Mouse (Mus musculus) right cerebral cortex, postnatal 25 days (tissue): ENCODE measurements at regions not wholly inside any gene's neighbourhood (a gene's known extent, or its start where the extent isn't known, plus 50 kb on each side); places are given as distances from the start of the nearest gene placed in this dataset.
A peak's percentile ranks its signal among the peaks of the same experiment; 100 is the strongest.

Experiments used
- DNase-seq: peaks from one replicate; pipeline ENCODE4 v3.0.0; 2022

DNA sequence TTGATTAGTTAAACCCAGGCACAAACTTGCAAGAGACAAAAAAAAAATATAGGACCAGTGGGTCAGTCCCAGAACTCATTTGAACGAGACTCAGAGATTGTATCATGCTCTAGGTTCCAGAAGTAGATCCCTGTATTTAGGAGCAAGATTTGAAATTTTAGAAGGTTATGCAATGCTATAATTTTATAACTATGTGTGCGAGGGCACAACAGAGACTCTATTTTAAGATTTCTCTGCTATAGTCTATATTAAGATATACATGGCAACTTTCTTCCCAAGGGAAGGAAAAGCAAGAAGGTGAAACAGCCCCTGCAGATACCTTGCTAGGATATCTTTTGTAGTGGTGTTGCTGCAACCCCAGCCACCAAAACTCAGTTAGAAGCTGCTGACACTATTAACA lies 55.7 kb downstream of the Otor start:
- DNase-seq = no peak

DNA sequence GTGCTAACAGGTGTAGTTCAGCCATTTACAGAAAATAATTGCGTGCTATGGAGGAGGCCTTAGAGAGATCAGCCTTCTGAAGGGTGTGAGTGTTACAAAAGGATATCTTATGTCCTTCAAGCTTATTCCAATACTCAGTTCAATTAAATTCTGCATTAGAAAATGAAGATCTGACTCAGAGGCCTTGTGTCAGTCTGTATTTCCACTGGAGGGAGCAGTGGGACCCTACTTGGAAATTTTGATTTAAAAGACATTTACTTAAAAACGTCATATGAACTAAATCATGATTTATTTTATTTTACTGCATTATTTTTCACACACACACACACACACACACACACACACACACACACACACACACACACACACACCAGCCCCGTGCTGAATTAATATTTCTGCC lies 70.9 kb downstream of the Otor start:
- DNase-seq = no peak

DNA sequence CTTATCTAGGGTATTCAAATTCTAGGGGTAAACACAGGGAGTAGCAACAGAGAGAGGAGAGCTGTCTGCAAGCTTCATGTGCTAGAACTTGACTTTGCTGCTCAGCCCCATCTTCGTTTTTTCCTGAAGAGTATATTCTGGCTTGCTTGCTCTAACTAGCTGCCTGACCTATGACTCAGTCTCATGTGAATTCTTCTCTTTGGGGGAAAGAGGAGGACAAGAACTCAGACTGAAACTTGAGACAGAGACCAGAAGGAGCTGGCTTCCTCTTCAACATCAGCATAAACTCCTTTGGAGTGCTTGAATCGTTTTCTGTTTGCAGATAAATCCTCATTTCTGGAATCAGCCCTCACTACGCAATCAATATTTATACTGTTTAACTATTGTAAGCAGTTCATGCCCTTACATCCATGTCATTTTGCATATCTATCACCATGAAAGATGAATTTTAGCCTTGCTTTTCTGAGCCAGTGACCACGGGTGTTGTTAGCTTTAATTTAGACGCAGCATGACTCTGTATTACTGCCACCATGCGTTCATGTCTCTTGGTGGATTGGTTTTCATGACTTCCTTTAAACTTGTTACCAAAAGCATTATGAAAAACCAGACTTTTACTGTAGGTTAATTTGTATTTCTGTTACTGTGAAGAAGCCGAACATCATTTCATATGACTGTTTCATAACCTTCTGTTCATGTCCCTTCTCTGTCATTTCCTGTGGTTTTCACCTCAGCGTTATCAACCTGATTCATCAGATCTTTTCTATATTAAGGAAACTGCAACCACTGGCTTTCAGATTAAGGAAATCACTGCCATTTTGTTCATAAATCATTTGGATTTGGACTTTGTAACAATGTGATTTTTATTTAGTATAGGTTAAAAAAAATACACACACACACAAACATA lies 86.1 kb downstream of the Otor start:
- no peak for DNase-seq

DNA sequence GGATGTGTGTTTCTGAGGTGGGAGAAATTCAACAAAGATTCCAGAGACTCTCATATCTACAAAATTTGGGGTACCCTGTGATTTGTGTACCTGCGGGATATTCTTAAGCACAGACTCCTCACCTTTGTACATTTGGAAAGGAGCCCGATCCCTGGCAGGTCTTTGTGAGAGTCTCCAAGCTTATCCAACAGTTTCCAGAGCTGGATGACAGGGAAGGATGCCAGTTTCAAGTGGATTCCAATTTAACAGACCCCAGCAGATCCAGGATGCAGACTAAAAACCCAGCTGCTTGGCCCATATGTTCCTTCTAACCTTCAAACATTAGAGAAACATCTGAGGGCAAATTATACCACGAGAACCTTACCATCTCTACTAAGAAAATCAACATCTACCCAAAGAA lies 88.5 kb downstream of the Otor start:
- no peak for DNase-seq

DNA sequence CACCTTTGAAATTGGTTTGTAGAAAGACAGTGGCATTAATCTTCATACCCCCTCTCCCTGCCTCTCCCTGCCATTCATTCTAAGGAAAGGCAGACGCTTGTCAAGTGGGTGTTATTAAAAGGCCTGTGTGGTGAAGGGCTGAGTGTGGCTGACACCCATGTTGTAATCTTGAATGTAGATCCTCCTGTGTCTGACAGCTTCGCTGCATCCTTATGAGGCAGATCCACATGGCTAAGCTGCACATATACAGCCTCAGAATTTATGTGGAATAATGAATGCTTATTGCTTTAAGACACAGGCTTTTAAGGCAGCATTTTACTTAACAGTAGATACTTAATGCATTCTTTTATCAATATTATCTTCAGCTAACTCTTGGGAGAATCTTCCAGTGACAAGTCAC lies 92.4 kb downstream of the Otor start:
- no peak for DNase-seq

DNA sequence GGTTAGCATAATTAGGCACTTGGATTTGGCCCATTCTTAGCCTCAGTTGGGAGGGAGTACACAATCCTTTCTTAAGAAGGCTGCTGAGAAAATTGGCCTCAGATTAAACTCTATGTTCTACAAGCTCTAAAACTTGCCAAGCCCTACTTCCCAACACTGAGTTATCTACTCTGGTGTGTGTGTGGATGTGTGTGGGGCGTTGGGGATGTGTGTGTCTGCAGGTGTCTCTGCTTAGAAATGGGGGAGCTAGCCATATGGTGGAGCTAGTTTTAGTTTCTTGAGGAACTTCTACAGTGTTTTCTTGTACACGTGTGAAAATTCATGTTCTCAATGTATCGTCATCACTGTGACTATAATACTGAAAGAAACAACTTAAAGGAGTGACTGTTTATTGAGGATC lies 106.3 kb downstream of the Otor start:
- DNase-seq = peak; percentile 24

DNA sequence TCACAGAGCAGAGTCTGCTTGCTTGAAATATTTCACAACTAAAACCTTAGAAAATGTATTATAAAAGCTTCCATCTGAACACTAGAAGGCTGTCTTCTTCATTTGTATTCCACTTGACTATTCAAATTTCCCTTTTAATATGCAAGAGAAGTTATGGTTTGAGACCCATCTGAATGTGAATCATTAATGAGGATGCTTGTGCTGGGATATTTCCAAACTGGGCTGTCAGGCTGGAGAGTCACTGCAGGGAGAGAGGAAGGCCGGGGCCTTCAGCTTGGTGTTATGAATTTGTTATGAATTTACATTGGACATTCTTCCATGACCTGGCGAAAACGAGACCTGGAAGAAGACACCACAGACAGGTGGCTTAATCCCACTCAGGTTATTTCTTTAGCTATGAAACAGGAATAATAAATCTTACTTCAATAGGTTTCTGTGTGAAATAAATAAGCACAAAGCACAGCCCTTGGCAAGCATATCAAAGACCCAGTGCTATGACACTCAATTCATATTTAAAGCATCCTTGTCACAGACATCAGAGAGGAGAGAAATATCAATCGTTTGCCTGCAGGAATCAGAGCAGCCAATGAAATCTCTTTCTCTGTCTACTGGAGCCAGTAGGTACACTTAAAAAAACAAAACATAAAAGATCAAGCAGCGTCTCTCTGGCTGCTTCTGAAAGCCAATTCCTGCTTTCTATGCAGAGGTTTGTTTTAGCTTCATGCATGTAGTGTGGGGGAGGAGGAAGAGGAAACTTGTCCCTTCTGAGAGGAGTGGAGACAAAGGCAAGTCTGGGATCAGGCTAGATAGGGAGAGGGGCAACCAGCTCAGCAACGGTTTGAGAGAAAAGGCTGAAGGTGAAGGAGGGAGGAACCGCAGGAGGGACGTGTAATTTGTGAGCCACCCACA lies 114.2 kb downstream of the Otor start:
- DNase-seq = no peak

DNA sequence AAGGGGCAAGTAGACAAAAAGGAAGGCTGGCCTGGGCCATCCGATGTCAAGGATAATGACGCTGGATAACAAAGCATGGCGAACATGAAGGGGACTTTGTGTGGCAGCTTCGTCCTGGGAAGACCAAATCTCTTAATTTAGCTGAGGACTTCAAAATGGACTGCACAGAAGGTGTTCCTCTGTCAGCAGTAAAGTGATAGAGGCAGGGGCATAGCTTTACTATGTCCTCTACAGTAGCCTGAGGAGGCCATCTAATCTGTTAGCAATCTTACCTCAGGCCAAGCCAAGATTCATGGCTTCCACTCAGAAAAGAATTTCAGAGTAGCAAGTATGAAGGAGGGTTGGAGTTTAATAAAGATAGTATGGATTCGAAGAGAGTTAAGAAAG lies 114.9 kb downstream of the Otor start:
- no peak for DNase-seq

DNA sequence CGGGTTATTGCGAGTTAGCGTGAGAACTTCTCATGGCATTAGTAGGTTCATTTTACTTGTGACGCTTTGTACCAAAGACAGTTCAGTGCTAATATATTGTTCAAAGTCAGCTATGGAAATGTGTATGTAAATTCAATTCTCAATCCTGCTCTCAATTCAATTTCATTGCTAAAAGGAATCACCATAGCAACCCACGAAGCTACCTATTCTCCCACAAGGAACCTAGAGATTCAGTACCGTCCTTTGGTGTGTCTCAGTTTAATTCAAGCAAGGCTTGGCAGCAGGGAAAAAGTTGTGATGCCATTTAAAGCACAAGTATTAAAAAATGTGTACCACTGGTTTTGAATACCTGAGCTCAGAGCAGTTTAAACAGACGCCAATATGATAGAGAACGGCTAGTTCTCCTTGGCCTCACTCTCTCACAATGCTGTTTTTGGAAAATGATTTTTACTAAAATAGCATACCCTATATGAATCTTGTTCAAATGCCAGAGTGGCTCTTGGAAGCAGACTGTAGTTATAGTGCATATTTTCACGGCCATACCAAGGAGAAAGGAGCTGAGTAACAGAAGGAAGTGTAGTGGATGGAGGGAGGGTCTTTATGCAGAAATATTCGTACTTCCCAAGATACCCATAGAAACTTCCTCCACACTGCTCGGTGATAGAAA lies 121.4 kb downstream of the Otor start:
- DNase-seq = no peak

DNA sequence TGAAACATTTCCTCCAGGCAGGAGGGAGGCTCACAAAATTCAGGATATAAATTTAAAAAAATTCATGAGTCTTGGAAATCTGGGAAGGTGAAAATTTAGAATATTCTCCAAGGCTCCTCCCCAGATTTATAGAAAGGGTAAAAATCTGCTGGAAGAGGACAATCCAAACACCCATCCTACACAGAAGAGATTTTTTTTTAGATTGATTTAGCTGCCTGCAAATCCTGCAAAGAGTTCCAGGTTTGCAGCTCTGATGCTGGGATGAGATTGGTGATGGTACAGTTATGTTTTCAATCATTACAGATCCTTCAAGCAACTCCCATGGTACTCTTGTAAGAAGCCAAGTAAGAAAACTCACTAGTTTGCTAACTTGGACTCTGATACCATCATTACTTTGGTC lies 127.8 kb downstream of the Otor start:
- no peak for DNase-seq

DNA sequence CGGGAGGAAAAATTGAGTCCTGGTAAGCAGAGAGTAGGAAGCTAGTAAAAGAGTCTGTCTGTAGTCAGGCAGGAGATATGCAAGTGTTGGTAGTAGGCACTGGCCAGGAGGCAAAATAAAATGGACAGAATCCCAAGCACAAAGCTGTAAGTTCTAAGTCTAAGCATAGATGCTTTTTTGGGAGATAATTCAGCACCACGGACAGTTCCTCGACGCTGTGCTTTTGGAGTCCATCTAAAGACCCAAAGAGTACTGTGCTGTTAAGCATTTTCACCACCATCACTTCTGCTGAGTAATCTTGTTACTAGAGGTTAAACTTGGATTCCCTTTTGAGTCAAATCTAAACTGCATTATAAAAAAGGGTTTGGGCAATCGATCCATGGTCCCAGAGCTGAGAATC lies 128.9 kb downstream of the Otor start:
- no peak for DNase-seq

DNA sequence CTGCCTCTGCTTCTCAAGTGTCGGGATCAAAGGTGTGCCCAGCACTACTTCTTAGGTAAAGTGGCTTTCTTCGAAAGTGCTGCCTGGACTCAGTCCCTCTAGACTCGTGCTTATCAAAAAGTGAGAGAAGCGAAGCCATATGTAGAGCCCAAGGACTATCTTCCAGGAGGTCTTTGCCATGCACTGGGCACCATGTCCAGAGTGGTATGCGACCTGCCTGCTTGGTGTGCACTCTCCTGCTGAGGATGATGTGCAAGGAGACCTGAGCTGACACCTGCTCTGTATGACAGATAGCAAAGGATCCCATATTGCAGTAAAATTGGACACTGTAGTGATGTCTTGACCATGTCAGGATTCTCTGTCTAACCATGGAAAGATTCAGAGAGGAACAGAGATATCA lies 139.0 kb downstream of the Otor start:
- DNase-seq = no peak

DNA sequence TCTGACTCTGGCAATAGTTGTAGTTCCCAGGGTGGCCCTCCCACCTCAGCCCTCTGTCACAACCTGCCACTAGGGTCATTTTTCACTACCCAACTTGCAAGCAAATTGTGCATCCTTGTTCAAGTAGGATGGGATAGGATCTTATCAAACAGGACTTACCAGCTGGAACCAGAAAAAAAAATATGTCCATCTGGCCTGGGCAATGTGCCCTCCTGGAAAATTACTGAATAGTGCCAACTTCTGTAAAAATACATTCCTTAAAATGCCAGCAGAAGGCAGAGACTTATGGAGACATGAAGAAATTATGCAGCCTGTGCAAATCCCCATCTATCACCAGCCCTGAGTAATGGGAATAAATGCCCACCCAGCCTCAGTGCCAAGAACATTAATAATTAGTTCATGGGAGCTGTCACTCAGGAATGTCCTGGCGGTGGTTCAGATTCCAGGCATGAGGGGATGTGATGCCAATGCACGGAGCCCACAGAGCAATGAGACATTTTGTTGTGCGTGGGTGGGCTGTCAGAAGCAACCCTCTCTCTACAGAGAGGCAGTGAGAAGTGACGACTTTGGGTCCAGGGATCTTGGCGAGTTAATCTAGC lies 139.6 kb downstream of the Otor start:
- peak; percentile 77 for DNase-seq

DNA sequence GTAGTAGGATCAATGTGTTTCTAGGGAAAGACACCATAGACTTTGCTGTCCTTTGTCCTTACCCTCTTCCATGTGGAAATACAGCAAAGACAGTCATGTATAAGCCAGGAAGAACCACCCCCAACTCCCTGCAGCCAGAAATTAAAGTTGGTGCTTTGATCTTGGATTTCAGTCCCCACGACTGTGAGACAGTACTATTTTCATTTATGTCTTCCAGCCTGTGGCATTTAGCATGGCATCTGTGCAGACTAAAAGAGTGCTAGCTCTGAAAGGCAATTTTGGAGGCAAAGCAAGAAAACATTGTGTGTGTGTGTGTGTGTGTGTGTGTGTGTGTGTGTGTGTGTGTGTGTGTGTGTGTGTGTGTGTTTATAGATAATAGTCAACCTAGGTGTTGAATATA lies 144.1 kb downstream of the Otor start:
- DNase-seq = no peak

DNA sequence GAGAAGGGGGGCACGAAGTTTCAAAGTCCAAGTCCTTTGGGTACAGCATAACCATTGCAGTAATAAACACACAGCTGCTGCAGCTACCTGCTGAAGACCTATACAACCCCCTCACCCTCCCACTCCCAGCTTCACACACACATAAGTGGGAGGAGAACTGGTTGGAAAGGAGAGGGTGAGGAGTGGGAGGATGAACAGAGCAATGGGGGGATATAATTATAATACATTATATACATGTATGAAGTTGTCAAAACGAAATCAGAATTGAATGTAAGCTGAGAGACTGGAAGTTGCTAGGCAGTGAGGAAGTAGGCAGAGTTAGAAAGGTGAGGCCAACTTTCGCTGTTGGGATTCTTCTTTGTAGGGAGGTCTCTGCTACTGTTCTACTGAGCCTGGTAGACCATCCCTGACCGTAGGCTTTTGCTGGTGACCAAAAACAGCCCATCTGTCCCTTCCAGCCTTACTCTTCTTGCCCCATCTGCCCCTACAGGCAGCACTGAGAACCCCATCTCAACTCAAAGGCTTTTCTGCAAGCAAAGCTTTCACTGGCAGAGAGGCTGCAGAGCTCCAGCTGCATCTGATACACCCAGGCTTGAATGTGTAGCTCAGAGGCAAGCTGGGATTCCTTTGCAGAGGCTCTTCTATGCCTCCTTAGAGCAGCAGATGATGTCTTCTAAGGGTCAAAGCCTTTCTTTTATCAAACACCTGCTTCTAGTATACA lies 146.3 kb downstream of the Otor start:
- no peak for DNase-seq

DNA sequence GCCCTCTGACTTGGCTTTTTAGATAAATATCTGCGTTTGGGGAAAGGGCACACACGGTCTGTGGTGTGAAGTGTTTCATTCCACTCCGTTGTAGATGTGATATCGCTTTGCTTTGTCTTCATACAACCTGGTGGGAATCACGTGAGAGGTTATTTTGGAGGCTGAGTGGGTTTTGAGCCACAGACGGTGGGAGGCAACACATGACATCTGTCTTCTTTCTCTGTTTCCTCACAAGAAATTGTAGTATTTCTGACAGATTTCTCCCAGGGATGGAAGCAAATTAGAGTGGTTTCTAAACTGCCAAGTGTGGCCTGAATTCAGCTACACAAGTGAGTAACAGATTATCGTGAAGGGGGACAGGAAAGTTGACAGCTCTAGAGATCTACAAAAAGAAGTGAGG lies 155.5 kb downstream of the Otor start:
- no peak for DNase-seq

DNA sequence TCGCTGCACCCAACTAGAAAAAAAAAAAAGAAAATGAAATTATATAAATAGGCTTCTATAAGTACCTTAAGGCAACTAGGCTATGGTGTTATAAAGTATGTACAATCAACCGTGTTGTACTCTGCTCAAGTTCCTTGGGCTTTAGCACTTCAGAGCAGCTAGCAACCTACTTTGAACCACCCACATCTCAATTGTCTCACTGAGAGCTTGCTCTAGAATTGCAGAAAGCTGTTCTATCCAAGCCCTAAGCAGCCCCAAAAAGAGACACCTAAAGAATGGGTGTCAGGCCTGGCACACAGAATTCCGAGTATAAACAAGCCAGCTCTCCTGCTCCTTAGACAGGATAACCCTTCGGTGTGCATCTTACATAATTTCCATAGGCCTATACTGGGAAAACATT lies 162.0 kb downstream of the Otor start:
- no peak for DNase-seq

DNA sequence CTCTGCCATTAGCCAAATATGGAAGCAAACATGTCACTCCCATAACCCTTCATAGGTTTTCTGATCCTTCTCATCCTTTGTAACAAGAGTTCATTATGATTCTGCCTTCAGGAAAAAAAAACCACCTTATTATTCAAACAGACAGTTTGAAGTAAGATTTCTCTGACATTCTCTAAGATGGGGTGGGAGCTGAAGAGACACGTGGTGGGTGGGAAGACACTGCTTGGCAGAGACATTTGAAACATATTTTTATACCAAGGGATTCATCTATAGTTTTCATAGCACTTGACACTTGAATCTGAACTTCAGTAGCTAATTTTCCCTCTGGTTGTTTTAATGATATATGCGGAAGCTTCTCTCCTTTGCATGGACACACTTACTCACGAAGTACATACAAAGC lies 165.5 kb downstream of the Otor start:
- no peak for DNase-seq

DNA sequence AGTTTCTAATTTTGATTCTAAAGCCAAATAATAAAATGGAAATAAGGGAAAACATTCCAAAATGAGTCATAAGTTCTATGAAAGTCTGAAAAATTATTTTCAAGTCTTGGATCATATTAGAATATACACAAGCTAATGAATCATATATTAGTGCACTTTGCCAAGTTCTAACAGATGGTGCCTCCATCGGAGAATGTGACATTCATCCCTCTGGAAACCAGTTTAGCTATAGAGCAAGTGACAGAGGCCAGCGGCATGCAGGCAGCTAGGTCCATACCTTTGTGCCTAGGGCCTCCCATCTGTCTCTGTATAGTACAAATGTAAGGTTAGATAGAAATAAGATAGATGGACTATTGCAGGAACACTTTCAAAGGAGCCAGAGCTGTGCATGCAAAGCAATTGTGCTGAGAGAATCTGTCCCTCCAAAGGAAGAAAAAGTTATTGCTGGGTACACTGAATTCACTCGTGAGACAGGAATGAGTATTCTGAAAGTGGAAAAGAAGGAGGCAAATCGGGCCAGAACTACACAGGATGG lies 167.9 kb downstream of the Otor start:
- no peak for DNase-seq

DNA sequence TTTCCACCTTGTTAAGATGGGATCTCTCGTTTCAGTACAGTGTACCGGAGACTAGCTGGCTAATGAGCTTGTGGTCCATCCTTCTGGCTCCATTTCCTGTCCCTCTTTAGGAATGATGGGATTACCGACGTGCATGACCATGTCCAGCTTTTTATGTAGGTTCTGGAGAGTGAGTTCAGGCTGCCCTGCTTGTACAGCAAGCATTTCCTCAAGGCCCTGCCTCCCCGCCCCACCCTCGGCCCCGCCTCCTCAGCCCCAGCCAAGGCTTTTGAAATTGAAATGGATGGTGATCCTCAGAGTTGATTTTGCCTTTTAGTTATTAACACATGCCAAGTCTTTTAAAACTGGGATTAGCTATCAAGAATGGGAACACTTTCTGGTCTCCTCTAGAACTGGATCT lies 190.8 kb downstream of the Otor start:
- DNase-seq = no peak

DNA sequence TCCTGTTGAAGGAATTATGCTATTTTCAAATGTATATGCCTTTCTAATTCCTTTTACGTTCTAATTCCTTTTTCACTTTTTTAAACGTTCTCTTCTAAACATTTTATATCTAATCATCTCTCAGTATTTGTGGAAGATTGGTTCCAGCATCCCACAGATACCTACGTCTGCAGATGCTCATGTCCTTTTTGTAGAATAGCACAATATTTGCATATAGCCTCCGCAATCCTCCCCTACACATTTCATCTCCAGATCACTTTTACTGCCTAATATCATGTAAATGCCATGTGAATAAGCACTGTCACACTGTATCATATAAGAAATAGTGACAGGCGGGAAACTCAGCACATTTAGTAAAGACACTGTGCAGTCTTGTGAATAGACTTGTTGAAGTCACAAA lies 192.6 kb downstream of the Otor start:
- DNase-seq = no peak
